Mouse (Mus musculus): ENCODE measurements around the gene Mylk. TPM values are rescaled to one million over a fixed set of nuclear protein-coding genes. Genes with fewer than 3 reads are reported as not detected.

Mylk gene
- 21.0 TPM for polyA plus RNA-seq (2014; fragmentation: Illumina TruSeq; extraction: RNeasy Lipid Tissue Mini Kit (QIAGEN cat#74804); ENCODE audit: low read depth, low replicate concordance)

GRCm38 (mm10) chr16:34745065-34745585 lies at the start of gene Mylk:
Mylk (plus strand) TSS chr16:34745210.

GRCm38 (mm10) chr16:35022242-35023137 lies 277.5 kb downstream of the Mylk start, which contains the start of gene Hacd2:
Hacd2 (plus strand) TSS chr16:35022428.

Other genes with a start within 250 kb of the Mylk start
- gene Kalrn, start 171.7 kb upstream of the Mylk start, polyA plus RNA-seq (2014; fragmentation: Illumina TruSeq; extraction: RNeasy Lipid Tissue Mini Kit (QIAGEN cat#74804); ENCODE audit: low read depth, low replicate concordance): 14.8 TPM
- gene Ropn1, start 95.3 kb upstream of the Mylk start, polyA plus RNA-seq (2014; fragmentation: Illumina TruSeq; extraction: RNeasy Lipid Tissue Mini Kit (QIAGEN cat#74804); ENCODE audit: low read depth, low replicate concordance): not detected
- gene Ccdc14, start 54.6 kb upstream of the Mylk start, polyA plus RNA-seq (2014; fragmentation: Illumina TruSeq; extraction: RNeasy Lipid Tissue Mini Kit (QIAGEN cat#74804); ENCODE audit: low read depth, low replicate concordance): 2.8 TPM